Mouse (Mus musculus) layer of hippocampus, postnatal 25 days (tissue): Measurements from ENCODE around the gene Anks3. TPM values are rescaled to one million over a fixed set of nuclear protein-coding genes. Genes with fewer than 3 reads are reported as not detected.

Experiments
- DNase-seq, 2 experiments: peaks; one replicate each; pipeline ENCODE4 v3.0.0; 2022; ENCODE audit warnings: mixed read lengths in 2 of 2, low spot score in 1 of 2; ENCODE audit errors: extremely low spot score in 1 of 2
- total RNA-seq, 2 experiments: library from RNA; stranded (reverse); gene quantifications; 2 replicates each; pipeline ENCODE4 v1.2.3; 2021

Gene Anks3
- total RNA-seq, 2 experiments from 2014 or later: 59.7 to 74.3 TPM

- DNase-seq: no peak
Measured at GRCm38 (mm10) chr16:4969055-4969843, 5.2 kb upstream of the Anks3 start.

GRCm38 (mm10) chr16:4968426-4968825, 4.4 kb upstream of the Anks3 start:
- DNase-seq: no peak

GRCm38 (mm10) chr16:4965392-4966129, 1.6 kb upstream of the Anks3 start:
- DNase-seq: no peak

GRCm38 (mm10) chr16:4964731-4965391, 856 bp upstream of the Anks3 start:
- DNase-seq: no peak

- DNase-seq: no peak
Measured at GRCm38 (mm10) chr16:4963346-4963745, 659 bp downstream of the Anks3 start.

GRCm38 (mm10) chr16:4960260-4960659, 3.7 kb downstream of the Anks3 start:
- no peak for DNase-seq

- no peak for DNase-seq
Measured at GRCm38 (mm10) chr16:4957446-4957845, 6.6 kb downstream of the Anks3 start.

- no peak for DNase-seq
Measured at GRCm38 (mm10) chr16:4956609-4957008, 7.4 kb downstream of the Anks3 start.

GRCm38 (mm10) chr16:4947378-4947777, 16.6 kb downstream of the Anks3 start:
- no peak for DNase-seq

- no peak for DNase-seq
Measured at GRCm38 (mm10) chr16:4946155-4946554, 17.9 kb downstream of the Anks3 start.

- DNase-seq: no peak
Measured at GRCm38 (mm10) chr16:4945415-4945814, 18.6 kb downstream of the Anks3 start.

GRCm38 (mm10) chr16:4943431-4943830, 20.6 kb downstream of the Anks3 start:
- no peak for DNase-seq

GRCm38 (mm10) chr16:4942868-4943267, 21.1 kb downstream of the Anks3 start:
- no peak for DNase-seq

GRCm38 (mm10) chr16:4941016-4941415, 23.0 kb downstream of the Anks3 start:
- no peak for DNase-seq

- DNase-seq: no peak
Measured at GRCm38 (mm10) chr16:4940311-4940850, 23.6 kb downstream of the Anks3 start.

- DNase-seq: peak in 1 of 2 experiments; percentile 37
Measured at GRCm38 (mm10) chr16:4939412-4939811, 24.6 kb downstream of the Anks3 start.

GRCm38 (mm10) chr16:4938989-4939388, 25.0 kb downstream of the Anks3 start:
- DNase-seq: peak; percentile 88 to 96

- DNase-seq: no peak
Measured at GRCm38 (mm10) chr16:4938461-4938860, 25.5 kb downstream of the Anks3 start, which contains the start of gene Nudt16l1. TSS of gene Nudt16l1 (plus strand) at chr16:4938761.

- DNase-seq: no peak
Measured at GRCm38 (mm10) chr16:4937351-4938190, 26.4 kb downstream of the Anks3 start.
